Mouse (Mus musculus) inflammation-experienced regulatory T-cells, adult 6 months (primary cell): ENCODE measurements around the gene Chrnb1. TPM values are rescaled to one million over a fixed set of nuclear protein-coding genes. Genes with fewer than 3 reads are reported as not detected.

Experiments used
- ATAC-seq: one replicate; pipeline ENCODE4 v1.8.0; 2017
- polyA plus RNA-seq, 3 experiments: library from polyadenylated mRNA; unstranded; fragments of 100-300 nt; shearing (Covaris generic); gene quantifications; one replicate each; pipeline ENCODE4 v1.2.1; 2017

The Chrnb1 gene
- polyA plus RNA-seq, result 1 to 10 TPM; 1.7 to 2.5 (median 1.8) TPM

DNA sequence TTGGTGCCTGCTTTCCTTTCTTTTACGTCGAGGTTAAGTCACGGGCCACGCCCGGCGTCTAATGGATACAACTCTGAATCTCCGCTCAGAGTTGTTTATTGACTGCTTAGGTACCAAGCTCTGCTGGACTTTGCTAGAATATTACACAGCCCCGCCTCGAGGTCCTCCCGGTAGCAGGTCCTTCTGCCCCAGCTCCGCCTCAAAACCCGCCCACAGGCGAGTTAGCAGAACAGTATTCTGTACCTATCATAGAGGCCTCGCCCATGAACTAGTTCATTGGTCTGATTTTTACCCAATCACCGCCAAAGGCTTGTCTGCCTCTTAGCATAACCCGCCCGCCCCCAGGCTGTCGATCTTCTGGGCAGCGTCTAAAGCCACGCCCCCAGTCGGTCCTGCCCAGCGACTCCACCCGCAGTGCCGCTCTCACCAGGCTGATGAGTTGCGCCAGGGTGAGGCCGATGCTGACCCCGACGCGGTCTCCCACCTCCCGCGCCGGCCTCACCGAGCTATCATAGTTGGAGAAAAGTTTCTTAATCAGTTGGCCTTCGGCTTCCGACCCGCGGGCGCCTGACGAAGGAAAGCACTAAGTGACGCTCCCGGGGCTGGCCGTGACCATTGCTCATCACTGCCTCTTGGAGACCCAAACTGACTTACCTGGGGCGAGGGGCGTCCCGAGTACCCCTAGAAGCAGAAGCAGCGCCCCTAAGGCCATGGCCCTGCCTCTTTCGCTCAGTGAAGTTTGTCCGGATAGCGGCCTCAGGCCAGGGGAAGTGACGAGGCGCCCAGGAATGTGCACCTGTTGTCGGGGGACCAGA, at the start of gene Chrnb1:
Gene Chrnb1, minus strand, starts transcription at position 776 of the 815 bp plus-strand sequence.
- ATAC-seq, result peak; percentile 100

DNA sequence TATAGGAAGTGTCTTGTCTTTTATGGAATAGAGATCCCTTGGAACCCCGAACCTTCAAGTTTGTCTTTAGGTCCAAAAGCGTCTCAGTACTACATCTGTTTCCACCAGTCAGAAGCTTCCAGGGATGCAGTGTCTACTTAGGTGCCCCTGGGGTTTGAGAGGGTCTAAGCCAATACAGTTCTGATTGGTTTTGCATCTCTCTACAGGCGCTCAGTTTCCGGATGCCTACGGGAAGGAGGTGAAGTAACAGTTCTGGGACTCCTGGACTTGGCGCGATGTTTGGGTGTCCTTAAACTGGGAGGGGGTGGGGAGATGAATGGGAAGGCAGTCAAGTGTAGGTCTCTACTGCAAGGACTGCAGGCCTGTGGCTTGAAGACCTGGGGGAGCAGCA, 43.0 kb upstream of the Chrnb1 start:
- peak; percentile 6 for ATAC-seq

DNA sequence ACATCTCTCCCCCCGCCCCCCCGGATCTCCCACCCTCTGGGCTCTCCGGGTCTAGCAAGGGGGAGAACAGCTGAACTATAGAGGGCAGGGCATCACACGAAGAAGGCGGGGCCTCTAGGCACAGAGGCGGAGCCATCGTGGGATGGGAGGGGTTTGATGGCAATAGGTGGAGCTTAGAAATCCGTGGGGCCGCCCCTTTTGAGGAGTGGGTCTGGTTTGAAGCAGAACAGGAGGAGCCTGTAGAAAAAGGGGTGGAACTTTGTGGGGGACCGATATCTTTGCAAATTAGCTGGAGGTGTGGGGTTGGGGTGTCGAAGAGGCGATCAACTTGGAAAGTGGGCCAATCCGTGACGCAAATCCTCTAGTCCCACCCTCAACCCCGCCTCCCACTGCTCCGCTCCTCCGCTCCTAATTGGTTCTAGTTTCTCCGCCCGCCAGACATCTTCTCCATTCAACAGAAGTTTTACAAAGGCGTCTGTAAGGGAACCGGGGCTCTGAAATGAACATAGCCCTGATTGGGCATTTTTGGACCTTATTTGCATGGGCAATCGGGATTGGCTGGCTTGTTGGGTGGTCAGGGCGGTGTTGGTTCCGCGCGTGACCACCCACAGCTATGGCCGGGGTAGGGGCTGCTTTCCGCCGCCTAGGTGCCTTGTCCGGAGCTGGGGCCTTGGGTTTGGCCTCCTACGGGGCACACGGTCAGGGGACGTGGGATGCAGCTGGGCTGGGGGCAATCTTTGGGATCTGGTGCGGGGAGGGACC, 42.4 kb upstream of the Chrnb1 start, which contains the start of gene Tmem256:
Gene Tmem256, plus strand, starts transcription at position 563 of the 762 bp plus-strand sequence.
- ATAC-seq, result peak; percentile 85

DNA sequence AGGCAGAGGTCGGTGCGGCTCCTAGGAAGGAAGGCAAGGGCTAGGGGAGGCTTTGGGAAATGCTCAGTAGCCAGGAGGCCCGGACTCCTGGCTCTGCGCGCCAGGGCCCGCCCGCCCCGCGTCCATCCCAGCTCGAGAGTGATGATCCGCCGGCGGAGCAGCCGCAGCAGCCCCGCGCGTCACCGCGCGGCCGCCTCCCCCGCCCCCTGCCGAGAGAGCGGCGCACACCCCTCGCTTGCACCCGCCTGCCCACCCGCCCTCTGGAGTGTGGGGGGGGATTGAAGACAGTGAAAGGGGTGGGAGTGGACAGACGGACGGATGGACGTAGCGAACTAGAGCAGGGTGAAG, 41.8 kb upstream of the Chrnb1 start, which contains the start of gene Nlgn2:
Gene Nlgn2, minus strand, starts transcription at position 181 of the 348 bp plus-strand sequence.
- ATAC-seq, result peak; percentile 20

DNA sequence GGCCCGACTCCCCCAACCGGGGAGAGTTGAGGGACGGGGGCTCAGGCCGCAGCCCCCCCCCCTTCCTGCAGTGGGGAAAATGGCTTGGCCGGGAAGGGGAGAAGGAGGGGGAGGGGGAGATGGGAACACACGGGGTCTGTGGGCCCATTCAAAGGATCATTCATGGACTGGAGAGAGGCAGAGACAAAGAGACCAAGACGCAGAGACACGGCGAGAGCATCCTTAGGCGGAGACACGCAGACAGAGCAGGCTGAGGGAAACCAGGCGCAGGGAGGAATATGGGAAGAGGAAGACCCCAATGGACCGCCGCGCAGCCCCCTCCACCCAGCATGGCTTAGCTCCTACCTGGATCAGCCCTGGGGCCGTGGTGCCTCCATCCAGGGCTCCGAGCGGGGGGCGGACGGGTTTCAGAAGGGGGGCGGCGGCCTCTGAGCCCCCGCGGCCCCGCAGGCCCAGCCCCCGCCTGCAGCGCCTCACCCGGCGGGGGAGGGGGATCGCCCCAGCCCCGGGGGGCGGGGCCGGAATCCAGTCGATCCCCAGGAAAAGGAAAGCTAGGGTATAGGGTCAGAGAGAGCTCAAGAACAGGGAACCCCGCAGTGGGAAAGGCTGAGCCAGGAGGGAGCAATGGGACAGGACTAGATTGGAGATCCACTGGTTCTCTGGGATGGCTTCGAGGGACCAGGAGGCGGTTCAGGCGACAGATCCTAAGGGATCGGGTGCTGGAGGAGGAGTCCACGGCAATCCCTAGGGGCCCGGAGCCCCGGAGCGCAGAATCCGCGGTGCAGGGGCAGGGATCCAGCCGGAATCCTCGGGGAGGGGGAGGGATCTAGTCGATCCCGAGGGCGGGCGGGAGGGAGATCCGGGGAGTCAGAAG, 41.2 kb upstream of the Chrnb1 start:
- ATAC-seq, result no peak

DNA sequence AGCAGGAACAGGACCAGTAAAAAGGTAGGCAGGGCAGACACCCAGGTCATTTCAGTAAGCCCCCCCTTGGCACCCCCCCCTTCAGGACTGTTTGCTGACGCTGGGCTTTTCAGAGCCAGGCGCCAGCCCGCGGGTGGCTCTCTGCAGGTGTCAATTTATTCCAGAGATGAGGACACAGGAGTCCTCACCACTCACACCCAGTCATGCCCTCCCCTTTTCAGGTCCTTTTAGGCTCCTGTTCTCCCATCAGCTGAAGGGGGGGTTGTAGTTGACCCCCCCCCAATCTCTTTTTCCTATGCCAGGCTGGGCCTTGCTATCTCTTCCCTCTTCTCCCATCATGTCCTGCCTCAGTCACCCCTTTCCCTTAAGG, 40.2 kb upstream of the Chrnb1 start:
- no peak for ATAC-seq

DNA sequence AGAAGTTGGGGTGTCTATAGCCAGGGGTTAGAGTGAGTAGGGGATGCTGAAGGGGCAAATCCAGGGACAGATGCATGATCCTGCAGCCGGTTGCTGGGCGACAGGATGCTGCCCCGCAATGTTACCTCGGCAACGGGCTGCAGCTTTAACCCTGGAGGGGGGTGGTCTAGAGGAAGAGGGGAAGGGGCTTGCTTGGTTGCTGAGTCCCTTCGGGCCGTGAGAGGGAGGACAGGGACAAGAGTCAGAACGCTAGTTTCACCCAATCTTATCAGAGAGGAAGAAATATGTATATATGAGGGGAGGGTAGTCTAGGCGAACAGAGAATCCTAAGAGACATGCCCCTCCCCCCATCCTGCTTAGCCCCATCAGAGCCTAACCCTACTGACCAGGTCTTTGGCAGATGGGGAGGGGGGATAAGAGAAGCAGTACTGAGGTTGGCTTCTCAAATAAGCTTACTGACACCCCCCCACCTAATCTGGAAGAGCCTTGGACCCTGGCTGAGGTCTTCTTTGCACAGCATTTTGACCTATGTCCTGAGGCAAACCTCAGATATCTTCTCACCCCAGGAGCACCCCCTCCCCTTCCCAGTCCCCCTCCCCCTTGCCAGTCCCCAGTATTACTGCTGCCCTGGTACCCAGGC, 39.7 kb upstream of the Chrnb1 start:
- ATAC-seq, result no peak

DNA sequence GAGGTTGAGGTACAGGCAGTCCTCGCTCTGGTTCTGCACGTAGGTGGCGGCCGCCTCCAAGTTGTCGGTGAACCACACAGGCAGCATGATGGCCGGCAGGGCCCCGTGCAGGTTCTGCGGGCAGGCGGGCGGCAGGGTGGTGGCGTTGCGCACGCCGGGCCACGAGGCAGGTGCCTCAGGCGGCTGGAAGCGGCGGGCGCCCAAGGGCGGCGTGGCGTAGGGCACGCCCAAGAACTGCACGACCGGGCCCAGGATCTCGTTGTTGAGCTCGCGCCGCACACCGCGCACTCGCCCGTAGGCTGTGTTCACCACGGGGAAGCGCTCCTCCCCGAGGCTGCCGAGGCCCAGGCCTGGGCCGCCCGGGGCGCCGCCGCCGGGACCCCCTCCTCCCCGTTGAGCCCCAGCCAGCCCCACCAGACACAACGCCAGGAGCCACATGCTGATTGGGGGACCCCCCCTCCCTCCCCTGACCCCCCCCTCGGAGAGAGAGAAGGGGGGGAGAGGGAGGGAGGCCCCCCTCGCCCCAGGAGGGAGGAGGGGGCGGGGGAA, 38.3 kb upstream of the Chrnb1 start:
- no peak for ATAC-seq

DNA sequence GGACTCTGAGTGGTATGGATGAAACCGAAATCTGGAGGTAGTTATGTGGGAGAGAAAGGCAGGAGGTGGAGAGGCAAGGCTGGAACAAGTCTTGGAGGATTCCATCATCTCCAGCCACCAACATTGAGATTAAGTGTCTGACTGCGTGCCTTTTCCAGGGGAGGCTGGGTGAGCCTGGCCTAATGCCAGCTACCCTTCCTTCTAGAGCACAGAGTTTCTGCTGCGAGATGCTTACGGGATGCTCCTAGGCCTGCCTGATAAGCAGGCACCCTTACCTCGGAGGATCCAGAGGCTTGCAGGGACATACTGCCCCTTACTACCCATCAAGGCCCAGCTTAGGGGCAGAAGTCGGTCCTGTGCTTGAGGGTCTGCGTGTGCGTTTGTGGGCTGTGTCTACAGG, 37.8 kb upstream of the Chrnb1 start:
- ATAC-seq, result no peak

DNA sequence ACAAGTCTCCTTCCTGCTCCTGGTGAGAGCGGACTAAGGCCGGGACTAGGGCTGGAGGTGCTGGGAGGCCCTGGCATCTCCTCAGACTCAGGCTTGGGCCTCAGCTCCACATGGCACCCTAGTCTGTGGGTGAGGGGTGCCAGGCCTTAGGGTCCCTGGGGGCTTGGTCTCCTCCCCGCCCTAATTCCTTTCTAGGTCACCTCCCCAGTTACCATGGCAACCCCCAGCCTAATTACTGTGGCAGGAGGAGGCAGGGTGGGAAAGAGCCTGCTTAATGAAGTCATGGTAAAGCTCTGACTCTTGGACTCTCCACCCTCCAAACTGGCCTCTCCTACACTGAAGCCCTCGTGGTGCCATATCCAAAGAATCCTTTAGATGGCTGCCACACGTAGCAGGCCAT, 33.1 kb upstream of the Chrnb1 start:
- no peak for ATAC-seq

DNA sequence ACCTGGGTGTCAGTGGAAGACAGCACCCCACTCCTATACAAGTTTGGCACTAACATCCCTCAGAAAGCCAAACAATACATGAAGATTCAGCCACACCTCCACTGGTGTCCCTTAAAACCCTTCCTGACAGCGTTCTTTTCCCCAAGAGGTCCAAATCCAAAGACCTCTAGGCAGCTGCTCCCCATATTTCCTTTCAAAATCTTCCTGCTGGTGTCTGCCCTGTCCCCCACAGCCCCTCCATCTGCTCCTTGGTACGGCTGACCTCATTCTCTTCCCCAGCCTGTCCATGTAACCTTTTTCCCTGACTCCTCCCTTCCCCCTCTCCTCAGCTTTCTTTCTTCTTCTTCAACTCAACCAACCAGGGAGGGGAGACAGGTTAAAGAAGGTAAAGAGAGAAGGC, 27.7 kb upstream of the Chrnb1 start:
- no peak for ATAC-seq

DNA sequence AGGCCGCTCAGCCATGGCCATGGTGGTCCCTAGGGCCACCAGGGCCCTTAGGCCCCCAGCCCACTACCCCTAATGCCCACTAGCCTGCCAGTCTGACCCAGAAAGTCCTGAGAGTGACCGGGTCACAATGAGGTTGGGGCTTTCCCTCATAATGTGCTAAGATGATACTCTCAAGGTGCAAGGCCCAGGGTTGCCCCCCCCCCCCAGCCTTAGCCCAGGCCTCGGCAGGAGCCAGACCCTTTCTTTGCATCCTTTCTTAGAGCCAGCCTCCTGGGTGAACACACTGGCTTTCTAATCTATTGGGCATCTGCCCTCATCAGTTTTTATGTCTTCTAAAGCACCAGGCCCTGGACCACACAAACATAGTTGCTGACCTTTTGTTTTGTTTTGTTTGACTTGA, 26.3 kb upstream of the Chrnb1 start, which contains the start of gene Spem1:
Gene Spem1, minus strand, starts transcription at position 101 of the 400 bp plus-strand sequence.
- no peak for ATAC-seq

DNA sequence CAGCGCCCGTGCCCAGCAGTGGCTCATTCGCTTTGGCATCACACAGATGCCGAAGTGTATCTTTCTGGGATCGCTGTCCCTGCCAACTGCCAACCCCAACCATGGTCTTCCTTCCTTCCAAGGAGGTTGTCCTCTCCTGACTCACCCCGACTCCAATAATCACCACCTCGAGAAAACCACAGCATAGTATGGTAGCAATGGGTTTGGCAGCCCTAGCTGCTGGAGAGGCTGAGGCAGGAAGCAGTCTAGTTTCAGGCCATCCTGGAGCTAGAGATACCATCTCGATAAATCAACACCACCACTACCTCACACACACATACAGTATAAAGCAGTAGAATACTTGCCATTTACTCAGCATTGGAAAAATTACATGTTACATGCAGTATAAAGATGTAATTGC, 23.1 kb upstream of the Chrnb1 start:
- no peak for ATAC-seq

DNA sequence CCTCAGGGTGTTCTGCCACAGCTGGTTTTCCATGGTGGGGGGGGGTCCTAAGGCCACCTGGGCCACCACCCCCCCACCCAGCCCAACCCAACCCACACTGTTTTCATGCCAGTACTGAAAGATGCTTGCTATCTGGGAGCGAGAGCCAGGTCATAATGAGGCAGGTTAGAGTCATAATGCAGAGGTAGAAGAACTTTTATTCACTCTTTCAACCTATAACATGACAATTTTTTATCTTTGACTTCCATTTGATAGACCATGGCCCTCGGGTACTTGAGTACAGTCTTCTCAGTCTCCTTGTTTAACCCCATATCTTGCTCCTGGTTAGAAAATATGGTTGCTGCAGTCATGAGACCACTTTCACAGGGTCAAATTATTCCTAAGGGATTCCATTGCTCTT, 22.6 kb upstream of the Chrnb1 start, which contains the start of gene Spem2:
Gene Spem2, minus strand, starts transcription at position 101 of the 400 bp plus-strand sequence.
- ATAC-seq, result no peak

DNA sequence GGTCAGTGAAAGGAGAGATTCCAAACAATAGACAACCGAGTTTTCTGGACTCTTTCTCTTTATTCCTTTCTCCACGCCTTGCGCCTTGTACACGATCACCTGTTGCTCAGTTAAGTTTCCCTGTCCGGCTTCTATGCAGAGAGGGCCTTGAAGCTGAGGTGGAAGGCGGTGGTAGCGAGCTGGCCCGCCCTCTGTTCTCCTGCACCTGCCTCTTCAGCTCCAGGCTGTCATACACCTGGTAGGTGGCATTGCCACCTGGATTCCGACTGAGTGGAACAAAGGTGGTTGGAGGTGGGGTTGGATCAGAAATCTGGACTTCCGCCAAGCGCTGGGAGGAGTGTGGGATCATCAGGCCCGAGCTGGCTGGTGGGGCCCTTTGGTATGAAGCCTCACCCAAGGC, 20.8 kb upstream of the Chrnb1 start:
- ATAC-seq, result no peak

DNA sequence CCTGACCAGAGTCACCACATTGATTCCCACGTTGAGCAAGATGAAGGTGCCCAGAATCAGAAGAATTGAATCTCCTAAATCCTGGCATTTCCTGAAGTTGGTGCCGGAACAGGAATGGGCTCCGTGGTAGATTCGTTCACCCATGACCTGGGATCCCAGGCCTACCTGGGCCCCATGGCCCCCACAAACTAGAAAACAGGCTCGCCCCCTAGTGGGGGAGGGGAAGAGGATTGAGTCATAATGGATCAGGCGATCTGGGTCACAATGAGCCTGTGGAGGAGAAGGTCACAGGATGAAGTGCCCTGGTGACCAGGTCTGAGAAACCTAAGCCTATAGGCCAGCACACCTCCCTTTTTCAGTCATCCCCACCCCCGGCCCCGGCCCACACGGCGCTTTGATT, 19.4 kb upstream of the Chrnb1 start, which contains the start of gene Gm39566:
Gene Gm39566, minus strand, starts transcription at position 144 of the 400 bp plus-strand sequence.
- no peak for ATAC-seq

DNA sequence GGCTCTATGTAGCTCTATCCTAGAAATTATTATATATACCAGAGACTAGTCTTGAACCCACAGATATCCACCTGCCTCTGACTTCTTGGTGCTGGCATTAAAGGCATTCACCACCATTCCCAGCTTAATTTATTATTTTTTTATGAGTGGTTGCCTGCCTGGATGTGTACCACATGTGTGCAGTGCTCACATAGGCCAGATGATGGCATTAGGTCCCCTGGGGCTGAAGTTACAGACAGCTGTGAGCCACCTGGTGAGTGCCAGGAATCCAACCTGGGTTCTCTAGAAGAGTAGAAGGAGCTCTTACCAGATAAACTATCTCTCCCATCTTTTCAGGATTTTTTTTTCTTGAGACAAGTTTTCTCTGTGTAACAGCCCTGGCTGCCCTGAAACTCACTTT, 14.5 kb upstream of the Chrnb1 start:
- ATAC-seq, result no peak

DNA sequence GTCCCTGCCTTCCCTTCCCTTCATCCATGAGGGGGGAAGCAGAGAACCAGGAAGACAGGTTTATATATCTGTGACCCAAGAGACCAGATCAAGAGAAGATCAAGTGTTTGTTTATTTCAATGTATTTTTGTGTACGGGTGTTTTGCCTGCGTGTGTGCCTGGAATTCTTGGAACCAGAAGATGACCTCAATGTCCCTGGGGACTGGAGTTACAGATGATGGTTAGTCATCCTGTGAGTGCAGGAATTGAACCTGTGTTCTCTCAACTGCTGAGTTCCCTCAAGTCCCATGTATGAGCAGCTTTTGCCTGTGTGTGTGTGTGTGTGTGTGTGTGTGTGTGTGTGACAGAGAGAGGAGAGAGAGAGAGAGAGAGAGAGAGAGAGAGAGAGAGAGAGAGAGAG, 11.9 kb upstream of the Chrnb1 start:
- no peak for ATAC-seq

DNA sequence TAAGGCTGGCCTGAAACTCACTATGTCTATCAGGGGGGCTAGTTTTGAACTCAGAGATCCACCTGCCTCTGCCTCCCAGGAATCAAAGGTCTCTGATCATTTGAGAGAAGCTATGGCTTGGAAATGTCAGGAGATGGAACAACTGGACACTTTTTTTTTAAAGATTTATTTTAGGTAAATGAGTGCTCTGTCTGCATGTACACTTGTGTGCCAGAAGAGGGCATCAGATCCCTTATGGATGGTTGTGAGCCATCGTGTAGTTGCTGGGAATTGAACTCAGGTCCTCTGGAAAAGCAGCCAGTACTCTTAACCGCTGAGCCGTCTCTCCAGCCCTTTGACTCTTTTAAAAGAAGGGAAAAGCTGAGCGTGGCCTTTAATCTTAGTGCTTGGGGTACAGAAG, 10.6 kb upstream of the Chrnb1 start:
- ATAC-seq, result no peak

DNA sequence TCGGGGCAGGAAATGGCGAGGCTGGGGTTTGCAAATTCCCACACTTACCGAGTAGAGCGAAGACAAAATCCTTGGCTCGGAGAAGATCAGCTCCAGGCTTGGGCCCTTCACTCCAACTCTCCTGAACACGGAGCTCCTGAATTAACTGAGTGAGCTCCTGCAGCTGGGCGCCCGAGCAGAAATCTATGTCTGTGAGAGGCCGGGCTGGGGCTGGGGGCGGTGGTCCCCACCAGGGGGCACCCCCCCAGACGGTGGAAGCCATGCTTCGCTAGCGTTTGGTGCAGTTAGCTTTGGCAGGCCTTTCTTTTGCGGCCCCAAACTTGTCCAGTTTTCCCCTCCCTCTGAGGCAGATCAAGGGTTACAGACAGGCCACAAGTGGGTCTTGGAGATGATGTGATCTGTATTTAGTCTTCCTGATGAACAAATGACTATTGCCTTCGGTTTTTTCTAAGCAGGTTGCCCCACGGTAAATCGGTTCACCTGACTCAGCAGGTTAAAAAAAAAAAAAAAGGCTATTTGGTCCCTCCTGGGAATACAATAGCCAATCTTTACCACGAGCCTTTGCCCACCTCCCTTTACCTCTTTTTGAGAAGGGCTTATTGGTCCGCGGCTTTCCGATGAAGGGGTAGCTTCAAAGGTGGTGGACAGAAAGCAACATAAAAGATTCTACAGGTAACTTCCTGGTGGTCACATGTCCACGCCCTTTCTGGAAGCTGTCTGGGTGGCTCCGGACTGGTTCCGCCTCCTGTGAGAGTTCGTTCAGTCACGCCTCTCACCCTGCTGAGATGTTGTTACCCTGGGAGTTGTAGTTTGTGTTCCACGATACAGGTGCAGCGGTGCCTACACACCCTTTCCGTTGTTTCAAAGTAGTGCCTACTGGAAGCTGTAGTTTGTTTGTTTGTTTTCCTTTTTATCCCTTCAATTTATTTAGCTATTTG, 9.5 kb upstream of the Chrnb1 start, which contains the start of gene Tmem102:
Gene Tmem102, minus strand, starts transcription at position 653 of the 938 bp plus-strand sequence.
- ATAC-seq, result no peak

DNA sequence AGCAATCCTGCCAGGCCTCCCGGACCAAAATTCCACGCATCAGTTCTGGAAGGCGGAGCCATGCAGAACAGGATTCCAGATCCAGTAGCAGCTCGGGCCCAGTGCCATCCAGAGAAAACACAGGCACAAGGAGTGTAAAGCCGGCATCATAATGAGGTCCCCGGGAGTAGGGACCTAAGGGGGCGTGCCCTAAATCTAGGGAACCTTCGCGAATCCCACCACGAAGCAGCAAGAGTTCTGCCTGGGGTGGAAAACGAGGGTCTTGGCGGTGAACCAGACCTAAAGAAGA, 8.9 kb upstream of the Chrnb1 start:
- no peak for ATAC-seq
